Mouse (Mus musculus) MEL (cell line): ENCODE results near the gene Ensa. TPM values are rescaled to one million over a fixed set of nuclear protein-coding genes. Genes with fewer than 3 reads are reported as not detected.
A peak's percentile ranks its signal among the peaks of the same experiment; 100 is the strongest.

ENCODE experiments used
- DNase-seq: peaks from one replicate; pipeline ENCODE4 v3.0.0; 2011; ENCODE audit warnings: low read depth, low spot score
- H3K27ac ChIP-seq: 2 replicates; pipeline ENCODE4 v1.5.1; 2012; ENCODE audit warnings: low read depth, mild to moderate bottlenecking, control low read depth, low read length, moderate library complexity; ENCODE audit not compliant: control insufficient read depth
- H3K27me3 ChIP-seq, 2 experiments: fragments of 150-350 bp in 1 of 2; sonication (generic) in 1 of 2; 2 replicates each; pipeline ENCODE4 v1.6.1; 2012; ENCODE audit warnings: low read length in 2 of 2, mild to moderate bottlenecking in 2 of 2, improper control_type of control experiment in 1 of 2, moderate library complexity in 1 of 2; ENCODE audit not compliant: insufficient read depth in 2 of 2, control insufficient read depth in 1 of 2
- H3K36me3 ChIP-seq, 2 experiments: 2 replicates each; pipeline ENCODE4 v1.6.1; 2012 to 2014; ENCODE audit warnings: low read length in 2 of 2, improper control_type of control experiment in 1 of 2, inconsistent platforms in 1 of 2, mild to moderate bottlenecking in 1 of 2; ENCODE audit not compliant: insufficient read depth in 2 of 2, control insufficient read depth in 1 of 2
- H3K4me1 ChIP-seq, 2 experiments: fragments of 150-350 bp in 1 of 2; sonication (generic) in 1 of 2; 2 replicates each; pipeline ENCODE4 v1.6.1; 2012; ENCODE audit warnings: low read length in 2 of 2, improper control_type of control experiment in 1 of 2, mild to moderate bottlenecking in 1 of 2; ENCODE audit not compliant: insufficient read depth in 2 of 2, control insufficient read depth in 1 of 2
- H3K4me3 ChIP-seq, 2 experiments: fragments of 150-350 bp in 1 of 2; sonication (generic) in 1 of 2; 2 replicates each; pipeline ENCODE4 v1.5.1; 2012; ENCODE audit warnings: low read depth in 2 of 2, low read length in 2 of 2, mild to moderate bottlenecking in 2 of 2, moderate library complexity in 2 of 2, control low read depth in 1 of 2, improper control_type of control experiment in 1 of 2; ENCODE audit not compliant: control insufficient read depth in 1 of 2, insufficient read depth in 1 of 2
- H3K79me2 ChIP-seq: 2 replicates; pipeline ENCODE4 v1.6.1; 2012; ENCODE audit warnings: mild to moderate bottlenecking, low read length, moderate library complexity; ENCODE audit not compliant: control insufficient read depth, poor library complexity, insufficient read depth
- H3K9ac ChIP-seq: 2 replicates; pipeline ENCODE4 v1.6.1; 2012; ENCODE audit warnings: low read depth, mild to moderate bottlenecking, control low read depth, low read length, moderate library complexity; ENCODE audit not compliant: control insufficient read depth, poor library complexity, severe bottlenecking
- H3K9me3 ChIP-seq: fragments of 150-350 bp; sonication (generic); replicated peaks from 2 replicates; pipeline ENCODE4 v1.6.1; 2012; ENCODE audit warnings: mild to moderate bottlenecking, low read length, improper control_type of control experiment, moderate library complexity; ENCODE audit not compliant: insufficient read depth
- CHD1 ChIP-seq: IDR thresholded peaks from 2 replicates; pipeline ENCODE4 v1.6.1; 2012; ENCODE audit warnings: low read depth, mild to moderate bottlenecking, inconsistent platforms, low read length, improper control_type of control experiment
- CHD2 ChIP-seq: IDR thresholded peaks from 2 replicates; pipeline ENCODE4 v1.6.1; 2011; ENCODE audit warnings: low read length, improper control_type of control experiment
- ELF1 ChIP-seq: IDR thresholded peaks from 2 replicates; pipeline ENCODE4 v1.6.1; 2014; ENCODE audit warnings: low read depth, mild to moderate bottlenecking, inconsistent platforms, low read length, improper control_type of control experiment, moderate library complexity
- GABPA ChIP-seq: IDR thresholded peaks from 2 replicates; pipeline ENCODE4 v1.6.1; 2012; ENCODE audit warnings: low read depth, mild to moderate bottlenecking, inconsistent platforms, low read length, improper control_type of control experiment, moderate library complexity
- HCFC1 ChIP-seq: IDR thresholded peaks from 2 replicates; pipeline ENCODE4 v1.6.1; 2012; ENCODE audit warnings: low read depth, mild to moderate bottlenecking, inconsistent platforms, low read length, improper control_type of control experiment, moderate library complexity
- JUND ChIP-seq: IDR thresholded peaks from 2 replicates; pipeline ENCODE4 v1.6.1; 2011; ENCODE audit warnings: low read depth, mild to moderate bottlenecking, improper control_type of control experiment, low read length
- KAT2A ChIP-seq: conservative IDR thresholded peaks from 2 replicates; pipeline ENCODE4 v1.6.1; 2012; ENCODE audit warnings: low read depth, low read length, improper control_type of control experiment, inconsistent platforms
- MEF2A ChIP-seq: IDR thresholded peaks from 2 replicates; pipeline ENCODE4 v1.6.1; 2014; ENCODE audit warnings: low read depth, mild to moderate bottlenecking, inconsistent platforms, low read length, improper control_type of control experiment; ENCODE audit not compliant: poor library complexity, insufficient replicate concordance, severe bottlenecking; ENCODE audit errors: extremely low read depth
- MYC ChIP-seq: IDR thresholded peaks from 2 replicates; pipeline ENCODE4 v1.6.1; 2011; ENCODE audit warnings: low read depth, mild to moderate bottlenecking, low read length, improper control_type of control experiment, moderate library complexity
- NELFE ChIP-seq: IDR thresholded peaks from 2 replicates; pipeline ENCODE4 v1.6.1; 2011; ENCODE audit warnings: low read depth, low read length, improper control_type of control experiment
- POLR2A ChIP-seq, 2 experiments: IDR thresholded peaks; 2 replicates each; pipeline ENCODE4 v1.6.1; 2011 to 2012; ENCODE audit warnings: low read length in 2 of 2, mild to moderate bottlenecking in 2 of 2, control low read depth in 1 of 2, improper control_type of control experiment in 1 of 2, low read depth in 1 of 2, moderate library complexity in 1 of 2; ENCODE audit not compliant: control insufficient read depth in 1 of 2, insufficient read depth in 1 of 2, poor library complexity in 1 of 2
- RAD21 ChIP-seq: IDR thresholded peaks from 2 replicates; pipeline ENCODE4 v1.6.1; 2011; ENCODE audit warnings: mild to moderate bottlenecking, low read depth, low read length, improper control_type of control experiment
- RCOR1 ChIP-seq: IDR thresholded peaks from 2 replicates; pipeline ENCODE4 v1.6.1; 2012; ENCODE audit warnings: low read depth, mild to moderate bottlenecking, inconsistent platforms, low read length, improper control_type of control experiment
- TAL1 ChIP-seq: IDR thresholded peaks from 2 replicates; pipeline ENCODE4 v1.6.1; 2012; ENCODE audit warnings: mild to moderate bottlenecking, inconsistent platforms, low read length, moderate library complexity, mixed read lengths
- TCF12 ChIP-seq: IDR thresholded peaks from 2 replicates; pipeline ENCODE4 v1.6.1; 2014; ENCODE audit warnings: low read depth, mild to moderate bottlenecking, inconsistent platforms, low read length, improper control_type of control experiment, moderate library complexity
- USF1 ChIP-seq: IDR thresholded peaks from 2 replicates; pipeline ENCODE4 v1.6.1; 2014; ENCODE audit warnings: low read depth, mild to moderate bottlenecking, inconsistent platforms, low read length, improper control_type of control experiment, moderate library complexity
- ZKSCAN1 ChIP-seq: IDR thresholded peaks from 2 replicates; pipeline ENCODE4 v1.6.1; 2012; ENCODE audit warnings: low read depth, mild to moderate bottlenecking, inconsistent platforms, low read length, improper control_type of control experiment, moderate library complexity
- polyA plus RNA-seq, 2 experiments: library from polyadenylated mRNA; stranded (reverse) in 1 of 2; unstranded in 1 of 2; fragments of >175 nt in 1 of 2; fragments of >200 nt in 1 of 2; gene quantifications; 2 replicates each; pipeline versions ENCODE4 v1.2.1 to v1.2.4; 2012; ENCODE audit warnings: low replicate concordance in 2 of 2, low read depth in 1 of 2; ENCODE audit not compliant: insufficient read length in 2 of 2, insufficient read depth in 1 of 2, missing spikeins in 1 of 2
- total RNA-seq: library from RNA; depleted of rRNA; stranded (reverse); fragments of 300-350 nt; gene quantifications from 2 replicates; pipeline ENCODE4 v1.2.3, GENCODE M21; 2012

The Ensa gene
- total and polyA plus RNA-seq, 3 experiments, result 85.2 to 90.5 TPM; not detected in 1

GRCm38 (mm10) chr3:95627763-95628162, 3.0 kb downstream of the Ensa start:
- no peak for DNase-seq
- no peak overlapping the region for H3K9ac ChIP-seq
- peaks cover 7 to 17% of the 10 kb centered on the region in 2 experiments for H3K4me1 ChIP-seq
- TF ChIP-seq POLR2A (IDR thresholded peaks at IDR 0.05; ENCODE audit: control insufficient read depth in 1 of 2, insufficient read depth in 1 of 2, low read depth in 1 of 2, low read length in 2 of 2, poor library complexity in 1 of 2), result 0 out of 4 replicates have a peak, but pooled peaks of 1 of the 2 experiments have one; percentile 19
- no peak for TF ChIP-seq RCOR1
- no peak for TF ChIP-seq RAD21
- TF ChIP-seq, all 39 proteins: peak for 1
- peaks cover 13 to 46% of the 10 kb centered on the region in 2 experiments for H3K36me3 ChIP-seq
- H3K4me3 ChIP-seq, result no peak overlapping the region
- no peaks in the 10 kb centered on the region for H3K27me3 ChIP-seq
- peaks cover 22% of the 10 kb centered on the region for H3K79me2 ChIP-seq
- no peaks in the 10 kb centered on the region for H3K9me3 ChIP-seq
- no peak overlapping the region for H3K27ac ChIP-seq

GRCm38 (mm10) chr3:95629755-95630154, 5.0 kb downstream of the Ensa start:
- Histone ChIP-seq H3K27ac (no peak overlapping the region), H3K79me2 (peaks cover 22% of the 10 kb centered on the region), H3K4me1 (peaks cover 4 to 10% of the 10 kb centered on the region in 2 experiments), H3K36me3 (peaks cover 13 to 60% of the 10 kb centered on the region in 2 experiments), H3K9ac (no peak overlapping the region), H3K27me3 (no peaks in the 10 kb centered on the region), H3K9me3 (no peaks in the 10 kb centered on the region), H3K4me3 (no peak overlapping the region)
- TF ChIP-seq JUND (no peak), USF1 (no peak), GABPA (no peak), ZKSCAN1 (no peak), NELFE (no peak), MEF2A (no peak), ELF1 (no peak), KAT2A (no peak), TAL1 (no peak), RCOR1 (no peak), CHD2 (no peak), MYC (no peak), RAD21 (no peak), HCFC1 (no peak), TCF12 (no peak), CHD1 (no peak)
- DNase-seq, result no peak
